Mouse (Mus musculus) duodenum, adult 2 months (tissue): Measurements from ENCODE around the gene Egr4. TPM values are rescaled to one million over a fixed set of nuclear protein-coding genes. Genes with fewer than 3 reads are reported as not detected.

Experiments
- polyA plus RNA-seq: library from polyadenylated mRNA; depleted of rRNA; stranded (reverse); fragments of >200 nt; gene quantifications from 2 replicates; pipeline ENCODE4 v1.2.3, GENCODE M21; 2012; ENCODE audit warnings: low replicate concordance; rRNA removed

Egr4 gene
- 0.16 TPM in 1 of 2 replicates, not detected in the other for polyA plus RNA-seq

GRCm38 (mm10) chr6:85513531-85513910 lies at the start of gene Egr4:
Gene Egr4, minus strand, starts transcription at chr6:85513589.

GRCm38 (mm10) chr6:85502911-85503250 lies 10.5 kb downstream of the Egr4 start, which contains the start of gene Fbxo41:
Gene Fbxo41, minus strand, starts transcription at chr6:85502994.

Other genes with a start within 250 kb of the Egr4 start
- 0.72 and 2.3 TPM in 2 replicates for gene Sfxn5, start 180.2 kb downstream of the Egr4 start, polyA plus RNA-seq
- 2.8 and 3.5 TPM in 2 replicates for gene Rab11fip5, start 139.0 kb downstream of the Egr4 start, polyA plus RNA-seq
- not detected in 2 replicates for gene Noto, start 89.7 kb downstream of the Egr4 start, polyA plus RNA-seq
- gene Smyd5, start 81.6 kb downstream of the Egr4 start, polyA plus RNA-seq = 6.0 and 10.7 TPM in 2 replicates
- 43.7 and 53.9 TPM in 2 replicates for gene Cct7, start 62.1 kb downstream of the Egr4 start, polyA plus RNA-seq
- gene Pradc1, start 61.6 kb downstream of the Egr4 start, polyA plus RNA-seq = 20.2 and 24.2 TPM in 2 replicates
- 0.13 and 0.15 TPM in 2 replicates for gene Fbxo41, start 10.6 kb downstream of the Egr4 start, polyA plus RNA-seq
- gene Alms1, start 73.9 kb upstream of the Egr4 start, polyA plus RNA-seq = 0.09 and 0.14 TPM in 2 replicates
- gene Nat8f7, start 199.6 kb upstream of the Egr4 start, polyA plus RNA-seq = 3.2 and 15.6 TPM in 2 replicates